Mouse (Mus musculus): ENCODE measurements around the gene Cyb5d1. TPM values are rescaled to one million over a fixed set of nuclear protein-coding genes. Genes with fewer than 3 reads are reported as not detected.
"Not testable (repeated sequence)": the region's sequence is repeated elsewhere in the genome, so short reads cannot be mapped to it uniquely, and the experiment has no call there.

Cyb5d1 gene
- total RNA-seq, 4 experiments from 2014 or later: 53.9 to 65.7 (median 60.5) TPM

GRCm38 (mm10) chr11:69403691-69404594 is 8.5 kb upstream of the Cyb5d1 start:
- DNase-seq: no peak

DNA sequence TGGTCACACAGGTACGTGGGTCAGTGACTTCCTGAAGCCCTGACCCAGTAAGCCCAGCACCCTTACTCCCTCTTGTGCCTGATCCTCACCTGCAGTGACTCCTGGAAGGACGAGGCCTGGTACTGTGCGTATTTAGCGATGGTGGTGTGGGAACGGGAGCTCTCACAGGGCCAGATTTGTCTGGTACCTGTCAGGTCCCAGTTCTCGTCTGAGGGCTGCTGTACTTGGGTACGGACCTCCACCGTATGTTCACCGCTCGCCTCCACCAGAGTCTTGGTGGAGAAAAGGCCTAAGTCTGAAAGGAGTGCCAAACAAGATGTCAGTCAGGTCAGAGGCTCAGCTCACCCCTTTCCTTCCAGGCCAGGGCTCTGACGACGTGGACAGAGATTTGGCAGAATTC is 6.6 kb upstream of the Cyb5d1 start:
- DNase-seq: no peak

GRCm38 (mm10) chr11:69401210-69401637 is 5.8 kb upstream of the Cyb5d1 start:
- peak; percentile 84 for DNase-seq

DNA sequence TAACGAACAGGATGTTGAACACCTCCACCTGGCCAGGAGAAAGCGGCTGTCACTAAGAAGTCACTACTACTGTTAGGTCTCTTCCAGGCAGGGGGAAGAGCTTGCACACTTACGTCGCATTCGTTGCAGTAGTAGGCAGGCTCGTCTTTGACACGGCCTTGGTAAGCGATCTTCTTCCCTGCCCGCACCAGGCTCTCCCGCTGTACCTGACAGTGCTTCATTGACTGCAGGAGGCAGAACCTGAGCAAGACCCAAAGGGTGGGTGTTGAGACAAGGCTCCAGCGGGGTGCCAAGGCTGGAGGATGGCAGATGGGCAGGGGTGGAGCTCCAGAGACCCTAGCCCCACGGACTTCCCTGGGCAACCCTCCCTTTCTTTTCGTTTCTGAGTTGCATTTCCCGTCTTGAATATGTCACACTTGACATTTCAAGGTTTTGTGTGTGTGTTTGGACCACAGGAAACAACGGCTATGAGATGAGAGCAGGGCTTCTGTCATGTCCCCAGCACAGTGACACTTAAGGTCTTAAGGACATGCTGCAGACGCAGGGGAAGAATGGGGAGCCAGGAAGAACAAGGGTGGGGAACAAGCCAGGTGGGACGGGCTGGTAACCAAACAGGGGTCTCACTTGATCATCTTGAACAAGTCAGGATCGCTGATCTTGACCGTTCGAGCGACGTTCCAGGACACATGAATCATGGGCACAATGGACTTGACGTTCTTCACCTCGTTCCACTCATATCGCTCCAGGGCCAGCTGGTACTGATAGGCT is 4.8 kb upstream of the Cyb5d1 start:
- DNase-seq: no peak

- no peak for DNase-seq
Measured at GRCm38 (mm10) chr11:69399201-69400082, 4.0 kb upstream of the Cyb5d1 start.

DNA sequence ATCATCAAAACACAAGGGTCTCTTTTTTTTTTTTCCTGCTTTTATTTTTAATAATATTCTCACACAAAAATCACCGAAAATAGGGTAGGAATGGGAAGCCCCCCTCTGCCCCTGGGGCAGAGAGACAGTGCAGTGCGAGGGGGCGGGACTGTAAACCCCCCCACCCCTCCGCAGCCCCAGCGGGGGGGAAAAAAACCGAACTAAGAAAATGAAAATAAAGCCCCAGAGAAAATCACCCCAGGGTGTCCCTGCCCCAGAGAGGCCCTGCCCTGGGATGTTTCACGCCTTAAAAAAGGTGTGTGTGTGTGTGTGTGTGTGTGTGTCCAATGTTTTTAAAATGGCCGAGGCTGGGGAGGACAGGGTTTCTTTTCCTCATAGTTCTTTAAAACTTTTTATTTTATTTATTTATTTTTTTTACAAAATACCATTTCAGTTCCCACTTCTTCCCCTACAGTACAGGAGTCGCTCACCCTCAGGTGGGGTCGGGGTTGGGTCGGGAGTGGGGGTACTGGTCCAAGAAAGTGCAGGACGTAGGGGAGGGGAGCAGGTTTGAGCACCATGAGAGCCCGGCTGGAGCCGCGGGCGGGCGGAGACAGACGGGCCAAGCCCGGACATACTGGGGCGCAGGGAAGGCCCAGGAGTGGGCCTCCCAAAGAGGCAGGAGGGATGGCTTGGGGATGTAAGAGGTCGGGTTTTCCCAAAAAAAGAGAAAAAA is 3.2 kb upstream of the Cyb5d1 start:
- no peak for DNase-seq

- no peak for DNase-seq
Measured at GRCm38 (mm10) chr11:69398059-69398458, 2.6 kb upstream of the Cyb5d1 start, which contains the start of gene Tmem88. Gene Tmem88 (minus strand): TSS chr11:69398234.

DNA sequence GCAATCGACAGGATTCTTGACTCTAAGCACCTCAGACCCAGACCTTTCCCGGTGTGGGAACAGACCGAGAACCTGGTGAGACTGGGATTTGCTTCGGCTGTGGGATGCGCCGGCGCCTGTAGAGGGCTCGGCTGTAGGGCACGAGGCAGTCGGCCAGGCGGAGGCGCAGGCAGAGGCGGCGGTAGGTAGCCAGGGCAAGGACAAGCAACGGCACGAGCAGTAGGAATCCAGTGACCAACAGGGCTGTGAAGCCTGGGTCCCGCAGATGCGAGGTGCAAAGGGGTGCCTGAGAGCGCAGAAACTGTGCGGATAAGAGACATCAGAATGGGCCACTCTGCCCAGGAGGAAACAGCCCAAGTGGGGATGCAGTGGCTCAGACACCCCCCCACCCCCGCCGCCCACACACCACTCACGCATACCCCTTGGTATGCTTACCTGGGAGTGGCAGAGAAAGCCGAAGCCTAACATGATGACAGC is 2.2 kb upstream of the Cyb5d1 start:
- no peak for DNase-seq

GRCm38 (mm10) chr11:69396772-69397171 is 1.3 kb upstream of the Cyb5d1 start:
- DNase-seq: no peak

DNA sequence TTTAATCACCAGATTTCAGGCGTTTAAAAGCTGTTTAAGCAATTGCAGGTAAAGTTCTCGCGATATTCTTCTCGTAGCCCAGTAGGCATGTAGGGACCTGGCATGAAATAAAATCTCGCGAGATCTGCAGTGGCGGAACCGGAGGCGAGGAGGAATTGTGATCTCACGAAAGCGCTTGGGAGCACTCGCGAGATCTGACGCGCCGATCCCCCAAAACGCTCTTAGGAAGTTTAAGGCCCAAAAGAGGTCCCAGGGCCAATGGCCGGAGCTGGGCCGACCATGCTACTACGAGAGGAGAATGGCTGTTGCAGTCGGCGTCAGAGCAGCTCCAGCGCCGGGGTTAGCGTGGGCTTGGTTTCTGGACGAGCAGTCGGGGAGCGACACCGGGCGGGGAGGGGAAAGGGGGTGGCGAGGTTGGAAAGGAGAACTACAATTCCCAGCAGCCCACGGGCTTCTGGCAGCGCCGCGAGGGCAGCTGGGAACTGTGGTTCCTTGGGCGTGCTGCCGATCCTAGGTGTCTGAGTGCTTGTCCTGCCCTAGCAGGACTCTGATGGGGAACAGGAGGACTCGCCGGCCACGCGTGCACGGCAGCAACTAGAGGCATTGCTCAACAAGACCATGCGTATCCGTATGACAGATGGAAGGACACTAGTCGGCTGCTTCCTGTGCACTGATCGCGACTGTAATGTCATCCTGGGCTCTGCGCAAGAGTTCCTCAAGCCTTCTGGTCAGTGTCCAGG is 373 bp upstream of the Cyb5d1 start:
- DNase-seq: peak; percentile 97

DNA sequence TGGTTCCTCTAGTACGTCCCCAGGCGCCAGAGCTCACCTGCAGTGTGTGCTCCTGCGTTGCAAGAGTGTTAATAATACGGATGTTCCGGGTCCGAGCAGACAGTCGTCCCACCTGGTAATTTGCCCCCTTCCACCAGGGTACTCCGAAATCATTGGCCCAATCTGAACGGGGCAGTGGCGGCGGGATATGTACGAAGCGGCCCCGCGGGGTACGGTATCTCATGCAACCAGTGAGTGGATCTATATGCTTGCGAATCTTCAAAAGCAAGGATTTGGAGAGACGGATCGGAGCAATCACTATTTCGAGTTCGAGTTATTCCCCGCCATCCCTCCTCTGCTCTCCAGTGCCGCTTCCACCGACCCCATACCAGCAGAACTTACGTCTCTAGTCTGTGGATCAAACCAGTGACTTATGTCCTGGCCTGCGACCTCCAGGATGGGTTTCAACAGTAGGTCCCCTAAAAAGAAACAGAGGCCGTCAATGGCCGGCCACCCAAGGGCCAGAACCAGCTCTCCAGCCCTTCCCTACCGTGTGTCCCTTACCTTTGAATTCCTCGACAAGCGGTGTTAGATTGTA is 752 bp downstream of the Cyb5d1 start:
- not testable (repeated sequence) for DNase-seq

GRCm38 (mm10) chr11:69390400-69391034 is 4.9 kb downstream of the Cyb5d1 start:
- no peak for DNase-seq

DNA sequence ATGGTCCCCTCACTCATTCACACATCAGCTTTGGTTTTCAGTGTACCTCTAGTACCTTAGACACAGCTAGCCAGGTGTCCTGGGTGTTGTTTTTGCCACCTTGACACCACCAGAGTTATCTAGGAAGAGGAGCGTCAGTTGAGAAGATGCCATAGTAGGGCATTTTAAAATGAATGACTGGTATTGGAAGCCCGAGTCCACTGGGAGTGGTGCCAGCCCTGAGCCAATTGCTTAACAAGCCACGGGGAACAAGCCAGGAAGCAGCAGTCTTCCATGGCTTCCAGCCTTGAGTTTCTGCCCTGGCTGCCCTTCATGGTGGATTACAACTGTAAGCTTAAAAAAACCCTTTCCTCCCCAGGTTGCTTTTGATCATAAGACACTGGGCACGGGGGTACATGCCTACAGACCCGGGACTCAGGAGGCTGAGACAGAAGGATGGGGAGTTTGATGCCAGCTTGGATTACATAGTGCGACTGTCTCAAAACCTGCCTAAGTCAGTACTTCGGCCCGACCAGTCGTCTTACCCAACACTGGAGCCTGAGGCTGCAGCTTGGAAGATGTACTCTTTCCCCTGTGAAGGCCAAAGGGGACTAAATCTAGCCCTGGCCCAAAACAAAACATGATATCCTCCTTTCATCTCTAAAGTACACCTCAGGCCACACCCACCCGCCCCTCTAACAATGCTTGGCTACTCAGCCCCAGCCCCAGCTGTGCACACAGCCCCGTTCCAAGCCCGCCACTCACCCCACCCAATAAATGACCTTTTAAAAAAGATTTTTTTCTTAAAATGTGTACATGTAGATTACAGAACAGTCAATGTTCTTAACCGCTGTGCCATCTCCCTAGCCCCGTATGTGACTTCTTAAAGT is 5.7 kb downstream of the Cyb5d1 start:
- peak; percentile 79 for DNase-seq

GRCm38 (mm10) chr11:69388680-69389079 is 6.8 kb downstream of the Cyb5d1 start:
- DNase-seq: no peak

DNA sequence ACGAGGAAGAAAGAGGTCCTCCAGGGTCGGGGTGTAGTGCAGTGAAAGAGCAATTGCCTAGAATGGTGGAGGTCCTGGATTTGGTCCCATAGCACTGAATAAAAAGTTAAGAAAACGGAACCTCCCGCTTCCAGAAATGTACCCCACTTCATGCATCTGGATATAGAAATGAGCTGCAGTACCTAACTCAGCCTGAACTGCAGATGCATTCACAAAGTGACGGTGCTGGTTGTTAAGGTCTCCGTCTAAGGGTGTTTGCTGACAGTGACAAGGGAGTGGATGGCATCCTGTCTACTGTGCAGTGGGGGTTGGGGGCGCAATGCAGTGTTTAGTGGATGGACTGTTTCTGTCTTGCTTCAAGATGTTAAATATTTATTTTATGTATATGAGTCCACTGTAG is 8.7 kb downstream of the Cyb5d1 start:
- no peak for DNase-seq

- DNase-seq: no peak
Measured at GRCm38 (mm10) chr11:69384979-69385378, 10.5 kb downstream of the Cyb5d1 start.

- DNase-seq: no peak
Measured at GRCm38 (mm10) chr11:69382478-69383105, 12.8 kb downstream of the Cyb5d1 start.

GRCm38 (mm10) chr11:69381356-69381755 is 14.1 kb downstream of the Cyb5d1 start:
- no peak for DNase-seq

All from adrenal gland, adult 8-10 months (tissue).